Mouse (Mus musculus): ENCODE measurements around the gene Bcl2l10.

GRCm38 (mm10) chr9:75348641-75349040, 1.1 kb downstream of the Bcl2l10 start:
- TF ChIP-seq POLR2A (IDR thresholded peaks at IDR 0.05; ENCODE audit: borderline replicate concordance, extremely low read depth, low read depth, low read length) = no peak
- no peak for TF ChIP-seq CTCF (IDR thresholded peaks at IDR 0.05; ENCODE audit: insufficient read depth, low read length)

All from lung, adult 2 months (tissue).